Mouse (Mus musculus) thymus, adult 2 months (tissue): ENCODE data around the gene Bok. TPM values are rescaled to one million over a fixed set of nuclear protein-coding genes. Genes with fewer than 3 reads are reported as not detected.
A peak's percentile ranks its signal among the peaks of the same experiment; 100 is the strongest.

ENCODE experiments used
- DNase-seq: peaks from one replicate; pipeline ENCODE4 v3.0.0; 2021
- H3K27ac ChIP-seq: fragments of 200-500 bp; 2 replicates; pipeline ENCODE4 v1.5.1; 2012; ENCODE audit warnings: low read length, control low read depth; ENCODE audit not compliant: control insufficient read depth, insufficient read depth
- H3K27me3 ChIP-seq: fragments of 200-500 bp; 2 replicates; pipeline ENCODE4 v1.6.1; 2012; ENCODE audit warnings: mild to moderate bottlenecking, low read length, moderate library complexity, mixed read lengths; ENCODE audit not compliant: control insufficient read depth, insufficient read depth
- H3K36me3 ChIP-seq: fragments of 200-500 bp; 2 replicates; pipeline ENCODE4 v1.6.1; 2012; ENCODE audit warnings: mild to moderate bottlenecking, low read length, moderate library complexity; ENCODE audit not compliant: control insufficient read depth, insufficient read depth
- H3K4me1 ChIP-seq: fragments of 200-500 bp; replicated peaks from 2 replicates; pipeline ENCODE4 v1.6.1; 2012; ENCODE audit warnings: low read length; ENCODE audit not compliant: control insufficient read depth, insufficient read depth
- H3K4me3 ChIP-seq: fragments of 200-500 bp; 2 replicates; pipeline ENCODE4 v1.5.1; 2012; ENCODE audit warnings: mild to moderate bottlenecking, low read length, control low read depth, moderate library complexity; ENCODE audit not compliant: control insufficient read depth, insufficient read depth
- CTCF ChIP-seq: fragments of 200-500 bp; IDR thresholded peaks from 2 replicates; pipeline ENCODE4 v1.5.1; 2012; ENCODE audit warnings: mild to moderate bottlenecking, control low read depth, low read length, moderate library complexity, borderline replicate concordance; ENCODE audit not compliant: control insufficient read depth, poor library complexity, insufficient read depth; ENCODE audit errors: extremely low read depth
- POLR2A ChIP-seq: fragments of 200-500 bp; IDR thresholded peaks from 2 replicates; pipeline ENCODE4 v1.6.1; 2012; ENCODE audit warnings: mild to moderate bottlenecking, low read length, control low read depth, moderate library complexity; ENCODE audit not compliant: control insufficient read depth, poor library complexity, insufficient read depth; ENCODE audit errors: extremely low read depth
- WGBS: fragments of 180-500 bp; shearing (Covaris S2); methylation state at CpG from one replicate; pipeline ENCODE4 v1.1.7; 2018; 5-methylcytosine and 5-hydroxymethylcytosine counted together
- polyA plus RNA-seq: library from polyadenylated mRNA; depleted of rRNA; stranded (reverse); fragments of >200 nt; gene quantifications from 2 replicates; pipeline ENCODE4 v1.2.3, GENCODE M21; 2012; rRNA removed

The Bok gene
- 19.9 and 30.7 TPM in 2 replicates for polyA plus RNA-seq

DNA sequence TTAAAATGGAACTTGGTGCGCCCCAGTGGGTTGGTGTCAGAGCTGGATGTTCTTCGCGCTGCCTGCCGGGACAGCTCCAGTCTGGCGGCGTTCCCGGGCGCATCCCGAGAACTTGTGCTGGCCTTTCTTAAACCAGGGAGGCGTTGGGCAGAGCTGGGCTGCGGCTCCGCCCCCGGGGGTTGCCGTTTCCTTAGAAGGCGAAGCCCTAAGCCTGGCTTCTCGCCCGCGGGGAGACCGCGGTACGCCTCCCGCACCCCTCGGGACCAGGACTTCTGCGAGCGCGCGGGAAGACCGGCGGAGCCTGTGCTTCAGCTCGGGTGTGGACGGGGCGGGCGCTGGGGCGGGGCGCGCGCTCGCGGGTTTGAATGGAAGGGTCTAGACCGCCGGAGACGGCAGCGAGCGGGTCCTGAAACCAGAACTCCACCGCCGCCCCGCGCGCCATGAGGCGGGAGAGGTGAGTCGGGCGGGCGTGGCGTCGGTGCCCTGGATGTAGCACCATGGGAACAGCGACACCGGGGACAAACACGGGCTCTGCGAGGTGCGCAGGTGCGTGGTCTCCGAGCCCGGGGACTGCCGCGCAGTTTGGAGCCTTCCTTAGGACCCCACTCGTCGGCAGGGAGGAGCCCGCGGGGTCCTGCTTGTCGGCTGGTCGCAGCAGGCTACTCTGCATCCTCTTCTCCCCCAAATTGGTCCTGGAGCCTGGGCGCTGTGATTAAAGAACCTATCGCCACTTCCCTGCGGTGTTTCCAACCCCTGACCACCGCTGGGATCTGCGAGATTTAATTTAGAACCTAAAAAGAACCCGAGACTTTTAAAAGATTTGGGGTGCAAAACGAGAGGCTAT lies at the start of gene Bok:
TSS of gene Bok (plus strand) at position 260 of the 844 bp plus-strand sequence.
- no peak for DNase-seq
- Histone ChIP-seq H3K4me1 (no peaks in the 10 kb centered on the region), H3K27me3 (peaks cover 7% of the 10 kb centered on the region), H3K4me3 (peak within 1 kb of the TSS; percentile 35), H3K36me3 (no peaks in the 10 kb centered on the region), H3K27ac (no peak within 1 kb of the TSS)
- TF ChIP-seq POLR2A: no peak
- TF ChIP-seq CTCF: no peak
- WGBS: 1% methylated on average over 78 of the region's 78 CpGs

DNA sequence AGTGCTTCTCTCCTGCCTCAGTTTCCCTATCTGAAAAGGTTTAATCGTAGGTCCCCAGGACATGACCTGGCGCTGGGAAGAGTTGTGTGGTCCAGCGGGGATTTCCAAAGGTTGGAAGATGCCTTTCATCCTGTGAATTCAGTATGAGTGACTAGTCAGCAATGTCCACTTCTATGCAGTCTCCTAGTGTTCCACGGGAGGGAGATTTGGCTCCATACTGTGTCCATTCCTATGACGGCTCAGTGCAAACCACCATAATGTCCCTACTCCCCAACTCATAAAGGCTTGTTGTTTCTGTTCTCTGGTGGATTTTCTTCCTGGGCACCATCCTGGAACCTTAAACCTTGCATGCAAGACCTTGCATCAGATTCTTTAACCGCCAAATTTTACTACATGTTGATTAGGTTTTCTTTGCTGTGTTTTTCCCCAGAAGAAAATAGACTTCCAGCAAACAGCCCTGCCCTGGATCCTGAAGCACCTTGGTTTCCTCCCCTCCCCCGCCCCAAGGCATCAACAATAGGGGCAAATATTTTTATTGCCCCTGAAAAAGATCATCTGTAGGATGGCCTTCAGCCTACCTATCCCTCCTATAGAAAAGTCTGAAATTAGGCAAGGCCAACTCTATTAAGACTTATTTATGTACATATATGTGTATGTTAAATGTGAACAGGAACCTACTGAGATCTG lies 49.1 kb upstream of the Bok start:
- Histone ChIP-seq H3K36me3 (no peaks in the 10 kb centered on the region), H3K27ac (peak overlapping the region; percentile 30; the same call in 1 of the 2 replicates), H3K4me3 (peak overlapping the region; percentile 56), H3K4me1 (peaks cover 8% of the 10 kb centered on the region), H3K27me3 (no peaks in the 10 kb centered on the region)
- 35% methylated on average over 7 of the region's 7 CpGs for WGBS
- no peak for TF ChIP-seq CTCF
- TF ChIP-seq POLR2A: no peak
- DNase-seq: no peak

DNA sequence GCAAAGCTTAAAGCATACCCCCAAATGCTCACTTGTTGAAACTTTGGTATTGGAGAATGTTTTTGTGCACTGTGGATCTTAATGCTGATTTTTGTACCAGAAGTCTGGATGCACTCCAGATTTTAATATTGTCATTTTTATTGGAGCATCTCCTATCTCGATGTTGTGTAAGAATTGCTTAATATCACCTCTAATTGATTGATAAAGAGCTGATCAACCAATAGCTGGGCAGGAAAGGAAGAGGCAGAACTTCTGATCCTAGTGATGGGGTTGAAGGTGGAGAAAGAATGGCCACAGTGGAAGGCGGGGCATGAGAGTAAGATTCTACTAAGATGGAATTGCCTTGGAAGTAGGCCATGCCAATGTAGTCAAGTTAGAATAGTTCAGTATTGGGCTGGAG lies 43.5 kb upstream of the Bok start:
- no peaks in the 10 kb centered on the region for H3K27me3 ChIP-seq
- H3K4me1 ChIP-seq: no peaks in the 10 kb centered on the region
- H3K36me3 ChIP-seq: no peaks in the 10 kb centered on the region
- WGBS: 93% methylated on average over 2 of the region's 2 CpGs
- DNase-seq: no peak
- H3K27ac ChIP-seq: no peak overlapping the region
- no peak overlapping the region for H3K4me3 ChIP-seq
- no peak for TF ChIP-seq CTCF
- TF ChIP-seq POLR2A: no peak

DNA sequence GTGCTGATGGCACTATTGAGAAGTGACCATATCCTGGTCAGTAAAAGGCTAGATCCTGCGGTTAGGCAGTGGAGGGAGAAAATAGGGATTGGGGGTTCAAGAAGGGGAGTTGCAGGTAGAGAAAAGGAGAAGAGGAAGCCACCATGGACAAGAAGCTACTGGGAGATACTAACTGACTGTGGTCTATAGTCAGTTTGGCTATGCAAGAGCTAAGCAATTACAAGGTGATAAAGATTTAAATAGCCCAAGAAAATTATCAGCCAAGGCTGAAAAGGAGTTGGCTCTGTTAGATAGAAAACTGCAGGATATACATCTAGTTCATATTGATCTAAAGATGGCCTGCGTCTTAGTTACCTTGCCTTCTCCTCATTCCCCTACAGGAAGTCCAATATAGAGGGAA lies 42.8 kb upstream of the Bok start:
- Histone ChIP-seq H3K4me3 (no peak overlapping the region), H3K4me1 (no peaks in the 10 kb centered on the region), H3K36me3 (no peaks in the 10 kb centered on the region), H3K27ac (no peak overlapping the region), H3K27me3 (no peaks in the 10 kb centered on the region)
- WGBS: 97% methylated on average over 2 of the region's 2 CpGs
- TF ChIP-seq POLR2A (no peak), CTCF (no peak)
- no peak for DNase-seq

DNA sequence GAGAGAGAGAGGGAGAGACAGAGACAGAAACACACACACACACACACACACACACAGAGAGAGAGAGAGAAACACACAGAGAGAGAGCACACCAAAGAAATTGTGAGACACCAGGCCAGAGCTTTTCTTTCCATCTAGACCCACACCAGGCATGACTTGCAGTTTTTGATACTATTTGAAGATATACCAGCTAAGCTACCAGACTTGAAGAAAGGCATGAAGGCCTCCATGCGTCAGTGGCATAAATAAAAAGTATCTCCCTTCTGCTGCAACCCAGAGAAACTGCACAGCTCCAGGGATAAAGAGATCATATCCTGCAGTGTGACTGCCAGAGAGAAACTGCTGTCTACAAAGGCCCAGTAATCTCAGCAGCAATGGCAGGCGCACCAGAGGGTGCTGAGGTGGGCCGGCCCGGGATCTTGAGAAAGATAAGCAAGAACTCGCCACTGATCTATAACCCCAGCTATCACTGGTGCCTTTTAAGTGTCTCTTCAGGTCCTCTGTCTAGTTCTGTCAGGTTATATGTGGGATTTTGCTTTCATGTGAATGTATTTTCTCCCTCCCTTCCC lies 35.8 kb upstream of the Bok start:
- no peak for DNase-seq
- H3K4me3 ChIP-seq: no peak overlapping the region
- H3K27me3 ChIP-seq: no peaks in the 10 kb centered on the region
- H3K4me1 ChIP-seq: peaks cover 2% of the 10 kb centered on the region; the same call in 1 of the 2 replicates
- WGBS: 67% methylated on average over 5 of the region's 5 CpGs
- no peak for TF ChIP-seq CTCF
- no peak for TF ChIP-seq POLR2A
- H3K36me3 ChIP-seq: no peaks in the 10 kb centered on the region
- no peak overlapping the region for H3K27ac ChIP-seq

DNA sequence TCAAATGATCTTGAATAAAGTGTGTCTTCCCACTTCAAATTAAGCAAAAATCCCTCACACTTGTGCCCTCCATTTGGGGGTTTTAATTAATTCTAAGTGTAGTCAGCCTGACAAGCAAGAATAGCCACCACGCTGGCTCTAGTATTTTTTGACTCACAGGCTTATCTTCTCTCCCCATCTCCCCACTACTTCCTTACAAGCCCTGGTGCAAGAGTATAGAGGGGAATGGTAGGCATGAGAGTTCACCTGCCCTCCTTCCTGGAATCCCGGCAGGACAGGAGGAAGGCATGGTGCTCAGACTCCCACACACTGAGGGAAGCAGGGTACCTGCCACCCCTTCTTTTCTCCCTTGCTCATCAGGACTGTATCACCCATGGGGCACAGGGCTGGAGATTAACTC lies 31.2 kb upstream of the Bok start:
- Histone ChIP-seq H3K27ac (no peak overlapping the region), H3K4me1 (peaks cover 2% of the 10 kb centered on the region; the same call in 1 of the 2 replicates), H3K4me3 (no peak overlapping the region), H3K27me3 (no peaks in the 10 kb centered on the region), H3K36me3 (no peaks in the 10 kb centered on the region)
- no peak for TF ChIP-seq CTCF
- no peak for TF ChIP-seq POLR2A
- DNase-seq: no peak
- 0% methylated on average over 2 of the region's 2 CpGs for WGBS
